Mouse (Mus musculus) bone marrow macrophage, adult 2 months (primary cell): ENCODE measurements around the gene Krtap9-5. TPM values are rescaled to one million over a fixed set of nuclear protein-coding genes. Genes with fewer than 3 reads are reported as not detected.

Source experiments
- H3K27ac ChIP-seq: 2 replicates; pipeline ENCODE4 v1.5.1; 2012; ENCODE audit warnings: low read depth, low read length; ENCODE audit not compliant: insufficient read depth
- H3K4me1 ChIP-seq: 2 replicates; pipeline ENCODE4 v1.6.1; 2012; ENCODE audit warnings: low read length; ENCODE audit not compliant: control insufficient read depth, insufficient read depth
- H3K4me3 ChIP-seq: 2 replicates; pipeline ENCODE4 v1.5.1; 2012; ENCODE audit warnings: mild to moderate bottlenecking, low read length, moderate library complexity; ENCODE audit not compliant: insufficient read depth
- CTCF ChIP-seq: IDR thresholded peaks from 2 replicates; pipeline ENCODE4 v1.5.1; 2012; ENCODE audit warnings: low read depth, mild to moderate bottlenecking, low read length, moderate library complexity
- POLR2A ChIP-seq: IDR thresholded peaks from 2 replicates; pipeline ENCODE4 v1.6.1; 2012; ENCODE audit warnings: mild to moderate bottlenecking, low read depth, low read length, borderline replicate concordance
- polyA plus RNA-seq: library from polyadenylated mRNA; stranded (reverse); fragments of >200 nt; gene quantifications from 2 replicates; pipeline ENCODE4 v1.2.4, GENCODE M21; 2012; ENCODE audit not compliant: missing spikeins, insufficient read depth, insufficient read length

Krtap9-5 gene
- polyA plus RNA-seq, 1 experiment = not detected

- no peak overlapping the region for H3K4me3 ChIP-seq
- no peak overlapping the region for H3K27ac ChIP-seq
- TF ChIP-seq CTCF (no peak), POLR2A (no peak)
- H3K4me1 ChIP-seq = no peaks in the 10 kb centered on the region
Observed at GRCm38 (mm10) chr11:99985291-99986092, 37.2 kb downstream of the Krtap9-5 start.

DNA sequence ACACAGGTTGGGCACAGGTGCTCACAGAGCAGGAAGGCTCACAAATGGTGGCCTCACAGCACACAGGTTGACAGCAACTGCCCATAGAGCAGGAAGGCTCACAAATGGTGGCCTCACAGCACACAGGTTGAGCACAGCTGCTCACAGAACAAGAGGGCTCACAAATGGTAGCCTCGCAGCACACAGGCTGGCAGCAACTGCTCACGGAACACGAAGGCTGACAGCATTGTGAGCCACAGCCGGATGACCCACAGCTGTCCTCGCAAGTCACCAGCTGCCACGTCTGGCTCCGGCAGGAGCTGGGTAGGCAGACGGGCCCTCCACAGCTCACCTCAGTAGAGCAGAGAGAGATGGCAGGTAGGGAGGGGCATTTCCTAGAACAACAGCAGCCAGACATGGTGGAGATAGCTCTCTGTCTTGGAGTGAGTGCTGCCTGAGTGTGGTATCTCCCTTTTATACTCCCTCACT lies 37.9 kb downstream of the Krtap9-5 start, which contains the start of gene Krtap16-1:
TSS of gene Krtap16-1 (minus strand) at position 418 of the 468 bp plus-strand sequence.
- no peak within 1 kb of the TSS for H3K27ac ChIP-seq
- no peaks in the 10 kb centered on the region for H3K4me1 ChIP-seq
- no peak for TF ChIP-seq POLR2A
- TF ChIP-seq CTCF = no peak
- no peak within 1 kb of the TSS for H3K4me3 ChIP-seq

GRCm38 (mm10) chr11:99988530-99988929 lies 40.3 kb downstream of the Krtap9-5 start:
- TF ChIP-seq CTCF (no peak), POLR2A (no peak)
- Histone ChIP-seq H3K27ac (no peak overlapping the region), H3K4me1 (no peaks in the 10 kb centered on the region), H3K4me3 (no peak overlapping the region)

GRCm38 (mm10) chr11:99989881-99990405 lies 41.7 kb downstream of the Krtap9-5 start:
- Histone ChIP-seq H3K4me1 (no peaks in the 10 kb centered on the region), H3K27ac (no peak overlapping the region), H3K4me3 (no peak overlapping the region)
- TF ChIP-seq CTCF (no peak), POLR2A (no peak)

DNA sequence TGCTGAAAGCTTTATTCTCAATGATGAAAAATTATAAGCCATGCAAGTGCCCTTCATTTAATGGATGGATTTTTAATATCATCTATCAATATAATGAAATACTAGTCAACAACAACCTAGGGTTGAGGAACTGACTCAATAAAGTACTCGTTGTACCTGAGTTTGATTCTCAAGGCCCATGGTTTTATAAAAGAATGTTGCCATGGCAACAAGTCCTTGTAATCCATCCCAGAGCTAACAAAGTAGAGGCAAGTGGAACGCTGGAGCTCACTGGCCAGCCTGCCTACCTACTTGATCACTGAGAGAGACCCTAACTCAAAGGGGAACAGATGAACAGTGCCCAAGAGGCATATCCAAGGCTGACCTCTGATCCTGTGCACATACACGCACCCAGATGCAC lies 42.3 kb downstream of the Krtap9-5 start:
- Histone ChIP-seq H3K4me1 (no peaks in the 10 kb centered on the region), H3K27ac (no peak overlapping the region), H3K4me3 (no peak overlapping the region)
- TF ChIP-seq CTCF (no peak), POLR2A (no peak)

GRCm38 (mm10) chr11:99993620-99994383 lies 45.5 kb downstream of the Krtap9-5 start, which contains the start of gene Krtap17-1:
TSS of gene Krtap17-1 (minus strand) at chr11:99993994.
- Histone ChIP-seq H3K4me3 (no peak within 1 kb of the TSS), H3K27ac (no peak within 1 kb of the TSS), H3K4me1 (no peaks in the 10 kb centered on the region)
- TF ChIP-seq CTCF = no peak
- no peak for TF ChIP-seq POLR2A

GRCm38 (mm10) chr11:99994384-99994661 lies 46.0 kb downstream of the Krtap9-5 start:
- TF ChIP-seq CTCF = no peak
- TF ChIP-seq POLR2A = no peak
- Histone ChIP-seq H3K27ac (no peak overlapping the region), H3K4me1 (no peaks in the 10 kb centered on the region), H3K4me3 (no peak overlapping the region)

DNA sequence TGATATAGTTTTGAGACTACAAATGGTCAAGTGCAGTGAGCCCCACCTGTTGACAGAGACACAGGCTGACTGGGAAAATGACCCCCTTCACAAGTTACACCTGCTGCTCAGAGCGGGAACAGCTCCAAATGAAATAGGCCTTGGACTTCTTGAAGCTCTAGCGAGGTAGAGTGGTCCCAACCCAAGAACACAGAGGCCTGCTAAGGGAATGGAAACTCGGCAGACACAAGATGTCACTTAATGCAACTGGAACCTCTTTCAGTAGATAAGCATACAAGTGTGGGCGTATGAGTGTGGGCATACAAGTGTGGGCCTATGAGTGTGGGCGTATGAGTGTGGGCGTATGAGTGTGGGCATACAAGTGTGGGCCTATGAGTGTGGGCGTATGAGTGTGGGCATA lies 50.8 kb downstream of the Krtap9-5 start:
- H3K4me3 ChIP-seq = no peak overlapping the region
- no peaks in the 10 kb centered on the region for H3K4me1 ChIP-seq
- no peak overlapping the region for H3K27ac ChIP-seq
- no peak for TF ChIP-seq CTCF
- no peak for TF ChIP-seq POLR2A

Other genes with a start within 250 kb of the Krtap9-5 start
- gene Gm14180, start 214.2 kb upstream of the Krtap9-5 start, polyA plus RNA-seq = not detected in 2 replicates
- gene Gm11595, start 175.6 kb upstream of the Krtap9-5 start, polyA plus RNA-seq = not detected in 2 replicates
- not detected in 2 replicates for gene Krtap4-8, start 167.8 kb upstream of the Krtap9-5 start, polyA plus RNA-seq
- not detected in 2 replicates for gene Krtap4-9, start 163.3 kb upstream of the Krtap9-5 start, polyA plus RNA-seq
- gene Gm11596, start 155.0 kb upstream of the Krtap9-5 start, polyA plus RNA-seq = not detected in 2 replicates
- gene Gm11569, start 149.5 kb upstream of the Krtap9-5 start, polyA plus RNA-seq = not detected in 2 replicates
- not detected in 2 replicates for gene Gm11554, start 144.0 kb upstream of the Krtap9-5 start, polyA plus RNA-seq
- gene Krtap4-13, start 138.6 kb upstream of the Krtap9-5 start, polyA plus RNA-seq = not detected in 2 replicates
- gene Gm11564, start 132.8 kb upstream of the Krtap9-5 start, polyA plus RNA-seq = not detected in 2 replicates
- gene 2300003K06Rik, start 110.4 kb upstream of the Krtap9-5 start, polyA plus RNA-seq = not detected in 2 replicates
- not detected in 2 replicates for gene Krtap4-16, start 96.9 kb upstream of the Krtap9-5 start, polyA plus RNA-seq
- gene Gm11568, start 90.6 kb upstream of the Krtap9-5 start, polyA plus RNA-seq = not detected in 2 replicates
- gene Gm11559, start 84.0 kb upstream of the Krtap9-5 start, polyA plus RNA-seq = not detected in 2 replicates
- gene Krtap9-1, start 75.1 kb upstream of the Krtap9-5 start, polyA plus RNA-seq = not detected in 2 replicates
- not detected in 2 replicates for gene Gm11567, start 69.3 kb upstream of the Krtap9-5 start, polyA plus RNA-seq
- gene Krtap31-1, start 40.6 kb upstream of the Krtap9-5 start, polyA plus RNA-seq = not detected in 2 replicates
- gene Gm11565, start 33.7 kb upstream of the Krtap9-5 start, polyA plus RNA-seq = not detected in 2 replicates
- not detected in 2 replicates for gene Krtap31-2, start 12.2 kb upstream of the Krtap9-5 start, polyA plus RNA-seq
- not detected in 2 replicates for gene Krtap29-1, start 30.6 kb downstream of the Krtap9-5 start, polyA plus RNA-seq
- not detected in 2 replicates for gene Krtap16-1, start 38.1 kb downstream of the Krtap9-5 start, polyA plus RNA-seq
- not detected in 2 replicates for gene Krtap17-1, start 45.5 kb downstream of the Krtap9-5 start, polyA plus RNA-seq
- not detected in 2 replicates for gene Krt33a, start 67.7 kb downstream of the Krtap9-5 start, polyA plus RNA-seq
- not detected in 2 replicates for gene Krt33b, start 81.4 kb downstream of the Krtap9-5 start, polyA plus RNA-seq
- gene Krt34, start 93.1 kb downstream of the Krtap9-5 start, polyA plus RNA-seq = not detected in 2 replicates
- gene Krt31, start 102.1 kb downstream of the Krtap9-5 start, polyA plus RNA-seq = not detected in 2 replicates
- gene Krt32, start 139.8 kb downstream of the Krtap9-5 start, polyA plus RNA-seq = not detected in 2 replicates
- not detected in 2 replicates for gene Krt35, start 147.8 kb downstream of the Krtap9-5 start, polyA plus RNA-seq
- gene Krt36, start 157.2 kb downstream of the Krtap9-5 start, polyA plus RNA-seq = not detected in 2 replicates
- not detected in 2 replicates for gene Krt13, start 173.1 kb downstream of the Krtap9-5 start, polyA plus RNA-seq
- not detected in 2 replicates for gene Krt15, start 187.5 kb downstream of the Krtap9-5 start, polyA plus RNA-seq
- gene Krt19, start 200.2 kb downstream of the Krtap9-5 start, polyA plus RNA-seq = not detected in 2 replicates
- not detected in 2 replicates for gene Krt9, start 244.8 kb downstream of the Krtap9-5 start, polyA plus RNA-seq